Mouse (Mus musculus) hindbrain, postnatal 0 days (tissue): ENCODE measurements around the gene Pi4k2a. TPM values are rescaled to one million over a fixed set of nuclear protein-coding genes. Genes with fewer than 3 reads are reported as not detected.

Experiments
- ATAC-seq: fragments of 200-750 bp; cut with Nextera tagmentation; 2 replicates; pipeline ENCODE4 v1.8.0; 2017; ENCODE audit warnings: mild to moderate bottlenecking, moderate TSS enrichment, moderate library complexity
- DNase-seq: peaks from one replicate; pipeline ENCODE4 v3.0.0-alpha.2; 2015; ENCODE audit warnings: low spot score
- H3K27ac ChIP-seq: fragments of 300-500 bp; sonication (generic); 2 replicates; pipeline ENCODE4 v1.5.1; 2014; ENCODE audit warnings: mild to moderate bottlenecking
- H3K27me3 ChIP-seq: fragments of 300-500 bp; sonication (generic); 2 replicates; pipeline ENCODE4 v1.6.1; 2014; ENCODE audit warnings: low read length, mixed read lengths; ENCODE audit not compliant: insufficient read depth
- H3K36me3 ChIP-seq: fragments of 300-500 bp; sonication (generic); 2 replicates; pipeline ENCODE4 v1.6.1; 2014; ENCODE audit warnings: low read length, mixed read lengths; ENCODE audit not compliant: insufficient read depth
- H3K4me1 ChIP-seq: fragments of 300-500 bp; sonication (generic); 2 replicates; pipeline ENCODE4 v1.6.1; 2014; ENCODE audit warnings: antibody characterized with exemption, low read length, mixed read lengths; ENCODE audit not compliant: insufficient read depth
- H3K4me2 ChIP-seq: fragments of 300-500 bp; sonication (generic); 2 replicates; pipeline ENCODE4 v1.6.1; 2014; ENCODE audit warnings: low read depth, mild to moderate bottlenecking, low read length, moderate library complexity, mixed read lengths
- H3K4me3 ChIP-seq: fragments of 300-500 bp; sonication (generic); 2 replicates; pipeline ENCODE4 v1.5.1; 2014; ENCODE audit warnings: low read length
- H3K9ac ChIP-seq: fragments of 300-500 bp; sonication (generic); replicated peaks from 2 replicates; pipeline ENCODE4 v1.6.1; 2014; ENCODE audit warnings: mild to moderate bottlenecking, low read length, moderate library complexity, mixed read lengths
- H3K9me3 ChIP-seq: fragments of 300-500 bp; sonication (generic); 2 replicates; pipeline ENCODE4 v1.6.1; 2016; ENCODE audit warnings: low read length, mixed read lengths
- CTCF ChIP-seq: IDR thresholded peaks from 2 replicates; pipeline ENCODE4 v1.5.1; 2016; ENCODE audit warnings: antibody characterized with exemption, control low read depth, low read depth
- WGBS: fragments of 180-500 bp; shearing (Covaris S2); extraction: QIAGEN DNeasy Blood & Tissue Kit; methylation state at CpG from one replicate; pipeline ENCODE4 v1.1.7; 2014; 5-methylcytosine and 5-hydroxymethylcytosine counted together
- polyA plus RNA-seq: library from polyadenylated mRNA; unstranded; fragments of >200 nt; fragmentation: Nextera tagmentation; extraction: Ambion mirVana; gene quantifications from 2 replicates; pipeline ENCODE4 v1.2.1, GENCODE M21; 2015
- total RNA-seq: library from RNA; depleted of rRNA; stranded (reverse); fragments of >200 nt; gene quantifications from 2 replicates; pipeline ENCODE4 v1.2.3, GENCODE M21; 2014; rRNA removed

Gene Pi4k2a
- total and polyA plus RNA-seq, 2 experiments from 2014 or later, result 21.7 to 36.4 TPM

GRCm38 (mm10) chr19:42170025-42170969 lies 80.0 kb downstream of the Pi4k2a start:
- H3K27me3 ChIP-seq, result peaks cover 4% of the 10 kb centered on the region; the same call in 1 of the 2 replicates
- H3K9me3 ChIP-seq, result no peaks in the 10 kb centered on the region
- peak overlapping the region; percentile 97 for H3K4me3 ChIP-seq
- WGBS, result 1% methylated on average over 56 of the region's 56 CpGs
- H3K36me3 ChIP-seq, result no peaks in the 10 kb centered on the region
- H3K4me2 ChIP-seq, result peak overlapping the region; percentile 87
- peaks cover 10% of the 10 kb centered on the region for H3K4me1 ChIP-seq
- no peak for TF ChIP-seq CTCF
- ATAC-seq, result peak; percentile 94
- DNase-seq, result peak; percentile 98
- H3K27ac ChIP-seq, result peak overlapping the region; percentile 65; the same call in 1 of the 2 replicates
- peak overlapping the region; percentile 94 for H3K9ac ChIP-seq

Other genes starting within 250 kb of the Pi4k2a start
- gene Frat2, start 242.3 kb upstream of the Pi4k2a start, total RNA-seq, result 9.0 and 13.2 TPM in 2 replicates
- gene Frat2, start 242.3 kb upstream of the Pi4k2a start, polyA plus RNA-seq, result 5.8 and 7.3 TPM in 2 replicates
- 19.2 and 21.9 TPM in 2 replicates for gene Rrp12, start 194.3 kb upstream of the Pi4k2a start, total RNA-seq
- 11.9 and 12.3 TPM in 2 replicates for gene Rrp12, start 194.3 kb upstream of the Pi4k2a start, polyA plus RNA-seq
- 539 and 558 TPM in 2 replicates for gene Pgam1, start 178.5 kb upstream of the Pi4k2a start, total RNA-seq
- gene Pgam1, start 178.5 kb upstream of the Pi4k2a start, polyA plus RNA-seq, result 629 and 638 TPM in 2 replicates
- gene Exosc1, start 157.0 kb upstream of the Pi4k2a start, total RNA-seq, result 13.5 and 21.1 TPM in 2 replicates
- gene Exosc1, start 157.0 kb upstream of the Pi4k2a start, polyA plus RNA-seq, result 64.8 and 69.4 TPM in 2 replicates
- 65.1 and 73.7 TPM in 2 replicates for gene Zdhhc16, start 157.0 kb upstream of the Pi4k2a start, total RNA-seq
- 81.9 and 89.4 TPM in 2 replicates for gene Zdhhc16, start 157.0 kb upstream of the Pi4k2a start, polyA plus RNA-seq
- gene Mms19, start 109.3 kb upstream of the Pi4k2a start, total RNA-seq, result 54.8 and 66.1 TPM in 2 replicates
- gene Mms19, start 109.3 kb upstream of the Pi4k2a start, polyA plus RNA-seq, result 25.9 and 28.8 TPM in 2 replicates
- 19.9 and 22.4 TPM in 2 replicates for gene Ubtd1, start 108.7 kb upstream of the Pi4k2a start, total RNA-seq
- gene Ubtd1, start 108.7 kb upstream of the Pi4k2a start, polyA plus RNA-seq, result 13.4 and 14.1 TPM in 2 replicates
- gene Ankrd2, start 54.5 kb upstream of the Pi4k2a start, total RNA-seq, result 0.42 TPM in 1 of 2 replicates, not detected in the other
- gene Ankrd2, start 54.5 kb upstream of the Pi4k2a start, polyA plus RNA-seq, result 0.97 and 1.5 TPM in 2 replicates
- 2.2 and 3.6 TPM in 2 replicates for gene Hoga1, start 44.9 kb upstream of the Pi4k2a start, total RNA-seq
- gene Hoga1, start 44.9 kb upstream of the Pi4k2a start, polyA plus RNA-seq, result 3.9 and 4.6 TPM in 2 replicates
- 0.61 and 1.6 TPM in 2 replicates for gene 4933411K16Rik, start 38.2 kb upstream of the Pi4k2a start, total RNA-seq
- gene 4933411K16Rik, start 38.2 kb upstream of the Pi4k2a start, polyA plus RNA-seq, result not detected in 2 replicates
- 42.9 and 48.5 TPM in 2 replicates for gene Morn4, start 4.1 kb upstream of the Pi4k2a start, total RNA-seq
- 98.0 and 108 TPM in 2 replicates for gene Morn4, start 4.1 kb upstream of the Pi4k2a start, polyA plus RNA-seq
- gene Avpi1, start 38.6 kb downstream of the Pi4k2a start, total RNA-seq, result 13.5 and 23.7 TPM in 2 replicates
- 16.4 and 18.0 TPM in 2 replicates for gene Avpi1, start 38.6 kb downstream of the Pi4k2a start, polyA plus RNA-seq
- 14.0 and 16.5 TPM in 2 replicates for gene Marveld1, start 56.9 kb downstream of the Pi4k2a start, total RNA-seq
- gene Marveld1, start 56.9 kb downstream of the Pi4k2a start, polyA plus RNA-seq, result 2.8 and 3.2 TPM in 2 replicates
- 90.9 and 95.0 TPM in 2 replicates for gene Zfyve27, start 73.5 kb downstream of the Pi4k2a start, total RNA-seq
- gene Zfyve27, start 73.5 kb downstream of the Pi4k2a start, polyA plus RNA-seq, result 45.1 and 48.9 TPM in 2 replicates
- 1.2 and 1.8 TPM in 2 replicates for gene Sfrp5, start 111.8 kb downstream of the Pi4k2a start, total RNA-seq
- 1.6 and 2.0 TPM in 2 replicates for gene Sfrp5, start 111.8 kb downstream of the Pi4k2a start, polyA plus RNA-seq
- gene Golga7b, start 157.1 kb downstream of the Pi4k2a start, total RNA-seq, result 80.0 and 84.8 TPM in 2 replicates
- gene Golga7b, start 157.1 kb downstream of the Pi4k2a start, polyA plus RNA-seq, result 58.7 and 62.4 TPM in 2 replicates